Mouse (Mus musculus) layer of hippocampus, adult 6 months (tissue): ENCODE measurements around the gene 1700018G05Rik. TPM values are rescaled to one million over a fixed set of nuclear protein-coding genes. Genes with fewer than 3 reads are reported as not detected.

Experiments used
- long read RNA-seq, 2 experiments: library from polyadenylated mRNA; unstranded; transcript quantifications; one replicate each; pipeline ENCODE4 v2.0.0; 2019 to 2020
- polyA plus RNA-seq: library from polyadenylated mRNA; unstranded; fragments of <200 nt; fragmentation: Nextera tagmentation; gene quantifications from 2 replicates; pipeline ENCODE4 v1.2.3, GENCODE M21; 2021

1700018G05Rik gene
- not detected in 2 replicates for polyA plus RNA-seq
- long read RNA-seq, experiment 1: 0 reads
- long read RNA-seq, experiment 2, partial matches to known transcripts: 0 of 5 reads
- long read RNA-seq, experiment 2, other reads (novel, unspliced or antisense): 5 of 5 reads

DNA sequence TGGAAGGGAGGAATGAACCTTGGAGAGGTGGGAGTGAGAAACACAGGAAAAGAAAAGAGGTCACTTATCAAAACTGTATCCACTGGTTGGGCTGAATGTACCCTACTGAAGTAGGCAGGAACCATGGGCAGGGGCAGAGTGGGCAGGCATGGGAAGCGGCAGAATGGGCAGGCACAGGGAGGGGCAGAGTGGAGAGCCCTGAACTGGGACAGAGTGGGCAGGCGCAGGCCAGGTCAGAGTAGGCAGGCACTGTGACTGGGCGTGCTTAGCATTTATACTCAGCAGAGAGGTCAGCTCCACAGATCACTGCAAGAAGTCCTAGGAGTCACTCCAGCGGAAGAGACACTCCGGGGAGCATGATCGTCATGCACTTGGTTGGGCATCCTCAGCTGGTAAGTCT, at the start of gene 1700018G05Rik:
Gene 1700018G05Rik, plus strand, starts transcription at position 301 of the 400 bp plus-strand sequence.

DNA sequence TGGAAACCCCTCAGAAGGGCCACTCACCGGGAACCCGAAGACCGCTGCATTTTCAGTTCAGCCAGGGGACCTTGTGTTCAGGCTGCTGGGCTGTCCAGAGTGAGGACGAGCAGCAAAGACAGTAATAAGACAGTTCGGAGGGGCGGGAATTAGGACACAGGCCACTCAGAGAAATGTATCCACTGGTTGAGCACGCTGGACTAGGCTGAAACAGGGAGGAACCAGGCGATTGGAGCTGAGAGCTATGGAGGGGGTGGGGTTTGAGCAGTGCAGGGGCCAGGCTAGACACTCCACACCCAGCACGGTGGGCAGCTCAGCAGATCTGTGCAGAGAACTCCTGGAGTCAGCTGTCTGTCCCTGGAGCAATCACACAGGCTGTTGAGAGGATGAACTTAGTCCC, 19.6 kb upstream of the 1700018G05Rik start, which contains the start of the genes Dmrtc1a and 1700011M02Rik:
Gene Dmrtc1a, minus strand, starts transcription at position 101 of the 400 bp plus-strand sequence.
Gene 1700011M02Rik, plus strand, starts transcription at position 319 of the 400 bp plus-strand sequence.

Other genes with a start within 250 kb of the 1700018G05Rik start
- gene Gm3880, start 241.4 kb upstream of the 1700018G05Rik start, polyA plus RNA-seq: not detected in 2 replicates
- gene Gm9112, start 220.7 kb upstream of the 1700018G05Rik start, polyA plus RNA-seq: not detected in 2 replicates
- not detected in 2 replicates for gene Dmrtc1b, start 220.5 kb upstream of the 1700018G05Rik start, polyA plus RNA-seq
- not detected in 2 replicates for gene Dmrtc1c1, start 125.4 kb upstream of the 1700018G05Rik start, polyA plus RNA-seq
- gene Dmrtc1c2, start 73.8 kb upstream of the 1700018G05Rik start, polyA plus RNA-seq: not detected in 2 replicates
- not detected in 2 replicates for gene 1700031F05Rik, start 60.4 kb upstream of the 1700018G05Rik start, polyA plus RNA-seq
- 9.0 and 10.1 TPM in 2 replicates for gene Dmrtc1a, start 19.7 kb upstream of the 1700018G05Rik start, polyA plus RNA-seq
- gene 1700011M02Rik, start 19.5 kb upstream of the 1700018G05Rik start, polyA plus RNA-seq: not detected in 2 replicates